Mouse (Mus musculus) B cell, adult 67 days (primary cell): ENCODE results near the gene Itgb3. TPM values are rescaled to one million over a fixed set of nuclear protein-coding genes. Genes with fewer than 3 reads are reported as not detected.

Source experiments
- total RNA-seq, 2 experiments: library from RNA; stranded (reverse); gene quantifications; 4 replicates each; pipeline ENCODE4 v1.2.4; 2023

Gene Itgb3
- total RNA-seq: 10 to 100 TPM; 25.3 to 30.0 TPM

DNA sequence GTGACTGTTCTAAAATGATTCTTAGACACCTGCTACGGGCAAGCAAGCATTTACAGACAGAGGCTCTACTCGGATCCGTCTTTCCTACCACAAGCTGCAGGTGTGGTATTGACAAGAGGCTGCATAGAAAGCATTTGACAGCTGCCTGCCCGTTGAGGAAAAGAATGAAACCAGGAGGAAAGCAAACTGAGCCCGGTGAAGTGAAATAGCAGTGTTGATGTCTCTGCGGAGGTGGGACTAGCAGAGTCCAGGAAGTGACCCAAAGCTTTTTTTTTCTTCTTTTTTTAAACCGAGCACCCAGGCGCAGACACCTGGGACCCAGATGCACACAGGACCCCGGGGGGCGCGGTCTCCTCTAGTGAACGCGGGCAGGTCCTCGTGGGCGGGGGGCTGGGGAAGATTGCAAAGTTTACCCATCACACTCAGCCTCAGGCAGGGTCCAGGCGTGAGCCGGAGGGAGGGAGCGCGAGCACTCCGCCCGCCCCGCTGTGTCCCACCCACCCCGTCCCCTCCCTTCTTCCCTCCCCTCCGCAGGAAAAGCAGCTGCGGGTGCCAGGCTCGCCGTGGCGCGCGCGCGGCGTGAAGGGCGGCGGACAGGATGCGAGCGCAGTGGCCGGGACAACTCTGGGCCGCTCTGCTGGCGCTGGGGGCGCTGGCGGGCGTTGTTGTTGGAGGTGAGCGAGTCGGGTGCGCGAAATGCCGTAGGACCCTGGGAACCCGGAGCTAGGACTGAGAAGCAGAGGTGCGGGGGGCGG lies at the start of gene Itgb3:
TSS of gene Itgb3 (plus strand) at position 510 of the 755 bp plus-strand sequence.

DNA sequence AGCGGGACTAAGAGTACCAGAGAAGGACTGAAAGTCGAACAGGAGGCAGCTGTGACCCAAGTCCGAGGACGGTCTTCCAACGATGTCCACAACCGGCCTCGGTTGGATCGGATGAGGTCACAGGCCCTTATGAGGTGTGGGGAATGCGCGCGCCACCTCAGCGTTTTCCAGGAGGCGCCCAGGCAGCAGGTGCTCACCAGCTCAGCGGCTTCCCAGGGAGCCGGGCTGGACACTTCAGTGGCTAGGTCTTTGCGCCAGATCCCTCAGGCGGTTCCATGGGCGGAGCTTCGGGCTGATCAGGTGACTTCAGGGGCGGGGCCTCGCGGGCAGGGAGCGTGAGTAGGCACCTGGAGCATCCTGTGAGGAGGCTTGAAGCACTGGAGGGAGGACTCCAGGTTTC lies 77.7 kb downstream of the Itgb3 start, which contains the start of gene Gm11639:
TSS of gene Gm11639 (plus strand) at position 160 of the 400 bp plus-strand sequence.

Other genes with a start within 250 kb of the Itgb3 start
- 100 to 1,000 TPM; 135 to 138 TPM for gene Kansl1, start 139.1 kb upstream of the Itgb3 start, total RNA-seq
- 10 to 100 TPM; 45.2 to 47.4 TPM for gene Cdc27, start 57.4 kb upstream of the Itgb3 start, total RNA-seq
- 10 to 100 TPM; 36.3 to 44.0 TPM for gene Myl4, start 57.3 kb upstream of the Itgb3 start, total RNA-seq
- gene Gm11639, start 77.7 kb downstream of the Itgb3 start, total RNA-seq: not detected